Mouse (Mus musculus) erythroid progenitor cell, adult 5-6 weeks (primary cell): ENCODE measurements around the gene Dlx1. TPM values are rescaled to one million over a fixed set of nuclear protein-coding genes. Genes with fewer than 3 reads are reported as not detected.

Experiments
- ATAC-seq: replicated peaks from 2 replicates; pipeline ENCODE4 v1.8.0; 2016; ENCODE audit warnings: moderate number of reproducible peaks, mild to moderate bottlenecking, moderate TSS enrichment, inconsistent platforms; ENCODE audit not compliant: poor library complexity, low FRiP score, severe bottlenecking
- total RNA-seq, 2 experiments: library from RNA; stranded (forward) in 1 of 2; stranded (reverse) in 1 of 2; fragments of 150-400 nt in 1 of 2; fragments of 186-747, 209-891 nt in 1 of 2; gene quantifications; 2 replicates each; pipeline versions ENCODE4 v1.2.3 to v1.2.4; 2015 to 2017; ENCODE audit warnings: low replicate concordance in 2 of 2

Dlx1 gene
- total RNA-seq (2015; ENCODE audit: low replicate concordance) (2.2 TPM in 1 of 2 replicates, not detected in the other), total RNA-seq (2017; ENCODE audit: low replicate concordance) (not detected in 2 replicates)

GRCm38 (mm10) chr2:71528014-71528713 is at the start of gene Dlx1:
Gene Dlx1 (plus strand): TSS chr2:71528113.
- no peak for ATAC-seq

GRCm38 (mm10) chr2:71479917-71480316 is 48.0 kb upstream of the Dlx1 start:
- ATAC-seq = no peak

GRCm38 (mm10) chr2:71481825-71482224 is 46.1 kb upstream of the Dlx1 start:
- no peak; the same call in 1 of the 2 replicates for ATAC-seq

- ATAC-seq = no peak
Measured at GRCm38 (mm10) chr2:71483046-71483716, 44.7 kb upstream of the Dlx1 start.

- no peak for ATAC-seq
Measured at GRCm38 (mm10) chr2:71483717-71484066, 44.2 kb upstream of the Dlx1 start.

GRCm38 (mm10) chr2:71491295-71491694 is 36.6 kb upstream of the Dlx1 start:
- no peak for ATAC-seq

- ATAC-seq = no peak
Measured at GRCm38 (mm10) chr2:71493161-71493683, 34.7 kb upstream of the Dlx1 start.

GRCm38 (mm10) chr2:71494503-71494902 is 33.4 kb upstream of the Dlx1 start:
- ATAC-seq = no peak

- ATAC-seq = no peak
Measured at GRCm38 (mm10) chr2:71494971-71495370, 32.9 kb upstream of the Dlx1 start.

- no peak for ATAC-seq
Measured at GRCm38 (mm10) chr2:71497175-71497574, 30.7 kb upstream of the Dlx1 start.

- ATAC-seq = no peak
Measured at GRCm38 (mm10) chr2:71499276-71500230, 28.4 kb upstream of the Dlx1 start.

GRCm38 (mm10) chr2:71504852-71505251 is 23.1 kb upstream of the Dlx1 start:
- ATAC-seq = no peak

- no peak for ATAC-seq
Measured at GRCm38 (mm10) chr2:71511209-71511608, 16.7 kb upstream of the Dlx1 start.

GRCm38 (mm10) chr2:71512326-71512725 is 15.6 kb upstream of the Dlx1 start:
- ATAC-seq = no peak

GRCm38 (mm10) chr2:71516995-71517394 is 10.9 kb upstream of the Dlx1 start:
- ATAC-seq = no peak

- ATAC-seq = no peak
Measured at GRCm38 (mm10) chr2:71517466-71518099, 10.3 kb upstream of the Dlx1 start.

- ATAC-seq = no peak
Measured at GRCm38 (mm10) chr2:71522871-71523270, 5.0 kb upstream of the Dlx1 start.

- no peak for ATAC-seq
Measured at GRCm38 (mm10) chr2:71523431-71523830, 4.5 kb upstream of the Dlx1 start.

GRCm38 (mm10) chr2:71524763-71525162 is 3.1 kb upstream of the Dlx1 start:
- no peak for ATAC-seq
